Mouse (Mus musculus) urinary bladder, postnatal 25 days (tissue): ENCODE results near the gene Lancl2.
A peak's percentile ranks its signal among the peaks of the same experiment; 100 is the strongest.

Source experiments
- DNase-seq: peaks from one replicate; pipeline ENCODE4 v3.0.0; 2022; ENCODE audit warnings: low spot score

Gene Lancl2

GRCm38 (mm10) chr6:57702376-57702742 is at the start of gene Lancl2:
Gene Lancl2 (plus strand): TSS chr6:57702540.
- DNase-seq: peak; percentile 21

- DNase-seq: no peak
Observed at GRCm38 (mm10) chr6:57661295-57661694, 41.0 kb upstream of the Lancl2 start.

- no peak for DNase-seq
Observed at GRCm38 (mm10) chr6:57684156-57684555, 18.2 kb upstream of the Lancl2 start.

- peak; percentile 77 for DNase-seq
Observed at GRCm38 (mm10) chr6:57691467-57692261, 10.7 kb upstream of the Lancl2 start, which contains the start of gene Pyurf. Gene Pyurf (minus strand): TSS chr6:57692078.

- DNase-seq: no peak
Observed at GRCm38 (mm10) chr6:57693116-57693515, 9.2 kb upstream of the Lancl2 start.

- no peak for DNase-seq
Observed at GRCm38 (mm10) chr6:57701686-57702085, 654 bp upstream of the Lancl2 start.

GRCm38 (mm10) chr6:57702743-57703499 is 581 bp downstream of the Lancl2 start:
- DNase-seq: peak; percentile 93

GRCm38 (mm10) chr6:57703703-57704102 is 1.4 kb downstream of the Lancl2 start:
- DNase-seq: no peak

- DNase-seq: no peak
Observed at GRCm38 (mm10) chr6:57706721-57707120, 4.4 kb downstream of the Lancl2 start.

- no peak for DNase-seq
Observed at GRCm38 (mm10) chr6:57711726-57712125, 9.4 kb downstream of the Lancl2 start.

GRCm38 (mm10) chr6:57721347-57721746 is 19.0 kb downstream of the Lancl2 start:
- DNase-seq: no peak

GRCm38 (mm10) chr6:57742749-57743148 is 40.4 kb downstream of the Lancl2 start:
- DNase-seq: no peak

- DNase-seq: no peak
Observed at GRCm38 (mm10) chr6:57743333-57743732, 41.0 kb downstream of the Lancl2 start.

GRCm38 (mm10) chr6:57744123-57744522 is 41.8 kb downstream of the Lancl2 start:
- DNase-seq: no peak

GRCm38 (mm10) chr6:57744974-57745747 is 42.8 kb downstream of the Lancl2 start:
- DNase-seq: no peak

- DNase-seq: no peak
Observed at GRCm38 (mm10) chr6:57745748-57746129, 43.4 kb downstream of the Lancl2 start.

GRCm38 (mm10) chr6:57753962-57754759 is 51.8 kb downstream of the Lancl2 start:
- DNase-seq: no peak

- DNase-seq: no peak
Observed at GRCm38 (mm10) chr6:57763054-57763453, 60.7 kb downstream of the Lancl2 start.

GRCm38 (mm10) chr6:57765095-57765878 is 62.9 kb downstream of the Lancl2 start:
- no peak for DNase-seq

- no peak for DNase-seq
Observed at GRCm38 (mm10) chr6:57766287-57766686, 63.9 kb downstream of the Lancl2 start.
